In the genomic region with DNA sequence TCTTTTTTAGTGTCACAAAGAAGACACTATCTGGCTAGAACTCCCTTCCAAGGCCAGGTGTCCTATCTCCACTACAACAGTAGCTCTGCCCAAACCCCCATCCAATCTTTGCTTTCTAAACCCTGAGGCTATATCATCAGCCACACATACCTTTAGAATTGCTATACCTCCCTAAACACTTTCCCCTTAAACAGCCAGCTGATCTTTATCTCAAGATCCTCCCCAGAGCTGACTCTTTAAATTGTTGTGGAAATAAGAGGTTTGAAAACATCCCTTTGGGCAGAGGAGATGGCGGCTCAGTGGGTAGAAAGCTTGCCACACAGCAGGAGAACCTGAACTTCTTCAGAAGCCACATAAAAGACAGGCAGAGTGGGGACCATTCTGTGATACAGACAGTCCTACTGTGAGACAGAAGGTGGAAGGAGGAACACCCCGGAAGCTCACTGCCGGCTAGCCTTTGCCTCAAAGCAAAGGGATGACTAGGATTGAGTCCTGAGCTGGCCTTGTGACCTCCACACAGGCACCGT, we compare ENCODE assay signal across 23 mouse cellular contexts. TPM values are rescaled to one million over a fixed set of nuclear protein-coding genes. Genes with fewer than 3 reads are reported as not detected.
DNase-seq lines count a peak whose midpoint lies in the region; ATAC-seq and TF ChIP-seq lines count a peak whose summit lies in the region.
"Had no signal": no experiment of that assay in that cellular context is flagged by ENCODE, and none has a peak within 500 bp of the region (broad histone marks: within the 10 kb centered on the region; RNA-seq: fewer than 3 reads in every experiment).

No protein-coding gene starts in this region.

- no peaks in the 10 kb centered on the region for H3K9me3 ChIP-seq in ES-Bruce4 (replicated peaks; ENCODE audit: control insufficient read depth, insufficient read depth, low read length, poor library complexity, severe bottlenecking)
- H3K9me3 ChIP-seq in kidney, embryonic 15.5 days (replicated peaks) = no peaks in the 10 kb centered on the region
- H3K9me3 ChIP-seq: heart, embryonic 13.5 days; hindbrain, embryonic 12.5 days had no signal

- peaks cover 49% of the 10 kb centered on the region for H3K4me1 ChIP-seq in thymus, adult 2 months (replicated peaks; ENCODE audit: control insufficient read depth, insufficient read depth, low read length)
- no peaks in the 10 kb centered on the region for H3K4me1 ChIP-seq in ES-Bruce4 (ENCODE audit: control insufficient read depth, insufficient read depth, low read length)
- peaks cover 25% of the 10 kb centered on the region for H3K4me1 ChIP-seq in kidney, embryonic 15.5 days

- TF ChIP-seq CTCF in thymus, adult 2 months (IDR thresholded peaks at IDR 0.05; ENCODE audit: borderline replicate concordance, control insufficient read depth, extremely low read depth, insufficient read depth, low read length, poor library complexity) = no peak
- TF ChIP-seq CTCF in ES-Bruce4 (IDR thresholded peaks at IDR 0.05; ENCODE audit: low read depth, low read length) = no peak

- 12% methylated on average over 4 of the region's 4 CpGs for WGBS in thymus, adult 2 months
- 66% methylated on average over 4 of the region's 4 CpGs for WGBS in kidney, embryonic 15.5 days

- no peak overlapping the region for H3K9ac ChIP-seq in ES-Bruce4 (ENCODE audit: low read depth, poor library complexity, severe bottlenecking)
- no peak overlapping the region for H3K9ac ChIP-seq in kidney, embryonic 15.5 days
- H3K9ac ChIP-seq: heart, embryonic 13.5 days; hindbrain, embryonic 12.5 days had no signal

- no peak overlapping the region for H3K27ac ChIP-seq in thymus, adult 2 months (ENCODE audit: control insufficient read depth, insufficient read depth, low read length)
- no peak overlapping the region; the same call in 1 of the 2 replicates for H3K27ac ChIP-seq in ES-Bruce4 (ENCODE audit: insufficient read depth, low read length)
- no peak overlapping the region for H3K27ac ChIP-seq in kidney, embryonic 15.5 days
- H3K27ac ChIP-seq: gastrocnemius, adult 2 months; heart, embryonic 13.5 days; hindbrain, embryonic 12.5 days; hindbrain, postnatal 0 days had no signal

- intact Hi-C loops in heart, postnatal 36 days (cut with DNase I) = no loop called here

- H3K36me3 ChIP-seq in thymus, adult 2 months (ENCODE audit: control insufficient read depth, insufficient read depth, low read length) = no peaks in the 10 kb centered on the region
- H3K36me3 ChIP-seq in ES-Bruce4 (ENCODE audit: control insufficient read depth, insufficient read depth, low read length, poor library complexity, severe bottlenecking) = no peaks in the 10 kb centered on the region
- no peaks in the 10 kb centered on the region for H3K36me3 ChIP-seq in kidney, embryonic 15.5 days
- H3K36me3 ChIP-seq: heart, embryonic 13.5 days; hindbrain, embryonic 12.5 days had no signal

- no peaks in the 10 kb centered on the region for H3K27me3 ChIP-seq in thymus, adult 2 months (ENCODE audit: control insufficient read depth, insufficient read depth, low read length)
- H3K27me3 ChIP-seq in ES-Bruce4 (ENCODE audit: control insufficient read depth, insufficient read depth, low read length, poor library complexity, severe bottlenecking) = no peaks in the 10 kb centered on the region
- no peaks in the 10 kb centered on the region for H3K27me3 ChIP-seq in kidney, embryonic 15.5 days
- H3K27me3 ChIP-seq: hindbrain, embryonic 12.5 days had no signal

- DNase-seq in thymus, postnatal 0 days (ENCODE audit: low spot score) = peak; percentile 37
- no peak for DNase-seq in thymus, adult 2 months
- peak; percentile 82 for DNase-seq in ZHBTc4 (ENCODE audit: low read depth, low spot score)
- peak; percentile 80 for DNase-seq in naive thymus-derived CD4-positive, alpha-beta T cell, adult 2 months (ENCODE audit: low read depth)
- DNase-seq in right cerebral cortex, postnatal 4 days = no peak
- DNase-seq in heart, postnatal 36 days = no peak
- DNase-seq: adrenal gland, postnatal 25 days; B cell, adult 2 months; cerebellum, adult 18-20 months; cerebellum, adult 9-11 months; cerebellum, postnatal 36 days; gastrocnemius, adult 2 months; gastrocnemius, postnatal 36 days; heart, adult 11 months; heart, postnatal 4 days had no signal

- 0 out of 2 replicates have a peak, but pooled peaks have one; percentile 48 for TF ChIP-seq EP300 in ES-Bruce4 (IDR thresholded peaks at IDR 0.05; ENCODE audit: insufficient read depth, low read depth, low read length)

- H3K4me3 ChIP-seq in thymus, adult 2 months (ENCODE audit: control insufficient read depth, insufficient read depth, low read length) = no peak overlapping the region
- H3K4me3 ChIP-seq in ES-Bruce4 (ENCODE audit: low read depth, low read length) = no peak overlapping the region
- H3K4me3 ChIP-seq in kidney, embryonic 15.5 days (replicated peaks) = no peak overlapping the region
- H3K4me3 ChIP-seq: gastrocnemius, adult 2 months; heart, embryonic 13.5 days; hindbrain, embryonic 12.5 days had no signal

- no peak overlapping the region for H3K4me2 ChIP-seq in kidney, embryonic 15.5 days
- H3K4me2 ChIP-seq: heart, embryonic 13.5 days; hindbrain, embryonic 12.5 days had no signal

- ATAC-seq in kidney, embryonic 15.5 days (replicated peaks; ENCODE audit: low FRiP score) = no peak
- ATAC-seq: forebrain, embryonic 14.5 days; hindbrain, postnatal 0 days; intestine, embryonic 16.5 days; Patski had no signal

- TF ChIP-seq POLR2A in thymus, adult 2 months (IDR thresholded peaks at IDR 0.05; ENCODE audit: control insufficient read depth, extremely low read depth, insufficient read depth, low read length, poor library complexity) = no peak
- no peak for TF ChIP-seq POLR2A in ES-Bruce4 (IDR thresholded peaks at IDR 0.05; ENCODE audit: insufficient read depth, low read length)

RNA-seq across cellular contexts. Expression of a gene that starts 3.8 kb away (rescaled TPM):
- 662 and 779 TPM in 2 replicates for polyA plus RNA-seq in thymus, postnatal 0 days (2015; fragmentation: Nextera tagmentation; extraction: Ambion mirVana)
- polyA plus RNA-seq in thymus, adult 2 months (2012; rRNA removed) = 1,833 and 1,914 TPM in 2 replicates
- not detected in 2 replicates for polyA plus RNA-seq in ES-Bruce4 (2011; ENCODE audit: insufficient read depth, insufficient read length, low read depth, missing spikeins)
- 8.1 and 11.1 TPM in 2 replicates for polyA plus RNA-seq in kidney, embryonic 15.5 days (2015; fragmentation: Nextera tagmentation; extraction: Ambion mirVana)
- 1 to 10 TPM; 2.7 to 7.4 TPM for total RNA-seq in heart, postnatal 36 days (2021)
- polyA plus RNA-seq: Patski had no signal

RNA-seq across cellular contexts. Expression of a gene that starts 20.5 kb away (rescaled TPM):
- polyA plus RNA-seq in thymus, postnatal 0 days (2015; fragmentation: Nextera tagmentation; extraction: Ambion mirVana) = 23.0 and 23.7 TPM in 2 replicates
- 81.1 and 83.6 TPM in 2 replicates for polyA plus RNA-seq in thymus, adult 2 months (2012; rRNA removed)
- polyA plus RNA-seq in ES-Bruce4 (2011; ENCODE audit: insufficient read depth, insufficient read length, low read depth, missing spikeins) = 0.40 and 0.41 TPM in 2 replicates
- polyA plus RNA-seq in kidney, embryonic 15.5 days (2015; fragmentation: Nextera tagmentation; extraction: Ambion mirVana) = 7.1 and 8.1 TPM in 2 replicates
- total RNA-seq in heart, postnatal 36 days (2021) = 1 to 10 TPM; 5.3 to 7.7 TPM

RNA-seq across cellular contexts. Expression of a gene that starts 31.9 kb away (rescaled TPM):
- polyA plus RNA-seq in thymus, postnatal 0 days (2015; fragmentation: Nextera tagmentation; extraction: Ambion mirVana) = 0.03 and 0.05 TPM in 2 replicates
- 1.6 and 2.2 TPM in 2 replicates for polyA plus RNA-seq in thymus, adult 2 months (2012; rRNA removed)
- not detected in 2 replicates for polyA plus RNA-seq in ES-Bruce4 (2011; ENCODE audit: insufficient read depth, insufficient read length, low read depth, missing spikeins)
- 0.30 and 0.58 TPM in 2 replicates for polyA plus RNA-seq in kidney, embryonic 15.5 days (2015; fragmentation: Nextera tagmentation; extraction: Ambion mirVana)
- total RNA-seq in heart, postnatal 36 days (2021) = not detected
- total RNA-seq: gastrocnemius, postnatal 36 days had no signal
- polyA plus RNA-seq: heart, embryonic 13.5 days had no signal

RNA-seq across cellular contexts. Expression of a gene that starts 45.1 kb away (rescaled TPM):
- polyA plus RNA-seq in thymus, postnatal 0 days (2015; fragmentation: Nextera tagmentation; extraction: Ambion mirVana) = 6.5 and 9.1 TPM in 2 replicates
- 12.5 and 13.5 TPM in 2 replicates for polyA plus RNA-seq in thymus, adult 2 months (2012; rRNA removed)
- polyA plus RNA-seq in ES-Bruce4 (2011; ENCODE audit: insufficient read depth, insufficient read length, low read depth, missing spikeins) = 5.1 and 7.4 TPM in 2 replicates
- 27.7 and 30.4 TPM in 2 replicates for polyA plus RNA-seq in kidney, embryonic 15.5 days (2015; fragmentation: Nextera tagmentation; extraction: Ambion mirVana)
- 10 to 100 TPM; 26.2 to 41.8 TPM for total RNA-seq in heart, postnatal 36 days (2021)

Comparison
In these comparisons a context has a peak if more than half of its experiments do, and no peak if none do; other contexts are left out.
1. DNase-seq: peak in thymus, postnatal 0 days (single experiment), ZHBTc4 (single experiment) and naive thymus-derived CD4-positive, alpha-beta T cell, adult 2 months (single experiment); none in thymus, adult 2 months (single experiment), right cerebral cortex, postnatal 4 days (single experiment) and heart, postnatal 36 days (0 of 2).
2. RNA of a gene that starts 3.8 kb away (polyA plus RNA-seq): 1,833 to 1,914 TPM in thymus, adult 2 months and 662 to 779 TPM in thymus, postnatal 0 days; 8.1 to 11.1 TPM in kidney, embryonic 15.5 days and not detected in ES-Bruce4; every median in the first group is over 10 times any median in the second.